Mouse (Mus musculus): ENCODE measurements around the gene Tmc2.

GRCm38 (mm10) chr2:130291434-130291833, 96.4 kb downstream of the Tmc2 start:
- TF ChIP-seq CTCF (IDR thresholded peaks at IDR 0.05; ENCODE audit: low read depth) (peak; percentile 92), EP300 (IDR thresholded peaks at IDR 0.05; ENCODE audit: low read depth) (no peak)
